Mouse (Mus musculus): ENCODE results near the gene Spo11. TPM values are rescaled to one million over a fixed set of nuclear protein-coding genes. Genes with fewer than 3 reads are reported as not detected.

Gene Spo11
- polyA plus RNA-seq, 1 experiment from 2014 or later: 0.09 TPM

DNA sequence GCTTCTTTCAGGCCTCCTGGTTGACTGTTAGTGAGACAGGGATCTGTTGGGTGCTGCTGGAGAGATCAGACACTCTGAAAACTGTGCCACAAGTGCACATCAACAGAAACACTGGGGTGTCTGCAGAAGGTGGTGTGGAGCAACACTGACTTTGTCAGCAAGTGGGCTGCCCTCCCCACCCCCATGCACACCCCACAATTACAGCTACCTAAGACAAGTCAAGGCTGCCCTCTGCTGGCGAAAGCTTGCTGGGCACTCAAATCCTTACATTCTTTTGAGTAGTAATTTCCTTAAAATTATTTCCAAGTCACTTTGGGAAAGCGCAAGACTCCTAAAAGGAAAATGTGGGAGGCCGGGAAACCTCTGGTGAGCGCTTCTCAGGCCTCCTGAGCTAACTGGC, 18.7 kb downstream of the Spo11 start:
- whole genome bisulfite sequencing: 23% methylated on average over 4 of the region's 4 CpGs
- no peaks in the 10 kb centered on the region for H3K9me3 ChIP-seq (ENCODE audit: control insufficient read depth, low read length)
- ATAC-seq (ENCODE audit: low read depth): no peak
- no peaks in the 10 kb centered on the region for H3K36me3 ChIP-seq (ENCODE audit: control insufficient read depth, insufficient read depth, low read length)
- H3K4me2 ChIP-seq (ENCODE audit: low read depth, low read length): no peak overlapping the region
- no peak overlapping the region for H3K9ac ChIP-seq (replicated peaks; ENCODE audit: low read depth, low read length)
- H3K4me1 ChIP-seq (ENCODE audit: control insufficient read depth, insufficient read depth, low read length): peaks cover 6% of the 10 kb centered on the region
- no peak overlapping the region for H3K27ac ChIP-seq (ENCODE audit: low read depth, low read length)
- H3K4me3 ChIP-seq (ENCODE audit: low read depth, low read length): no peak overlapping the region
- H3K27me3 ChIP-seq (ENCODE audit: control insufficient read depth, insufficient read depth, low read length): no peaks in the 10 kb centered on the region; the same call in 1 of the 2 replicates

GRCm38 (mm10) chr2:172997748-172998147, 20.2 kb downstream of the Spo11 start:
- no peaks in the 10 kb centered on the region for H3K9me3 ChIP-seq (ENCODE audit: control insufficient read depth, low read length)
- H3K4me2 ChIP-seq (ENCODE audit: low read depth, low read length): no peak overlapping the region
- no peak overlapping the region for H3K9ac ChIP-seq (replicated peaks; ENCODE audit: low read depth, low read length)
- H3K36me3 ChIP-seq (ENCODE audit: control insufficient read depth, insufficient read depth, low read length): 0 out of 2 replicates have a peak, but pooled peaks cover under 1% of the 10 kb centered on the region
- peaks cover 8% of the 10 kb centered on the region for H3K4me1 ChIP-seq (ENCODE audit: control insufficient read depth, insufficient read depth, low read length)
- H3K27me3 ChIP-seq (ENCODE audit: control insufficient read depth, insufficient read depth, low read length): no peaks in the 10 kb centered on the region; the same call in 1 of the 2 replicates
- ATAC-seq (ENCODE audit: low read depth): no peak
- H3K4me3 ChIP-seq (ENCODE audit: low read depth, low read length): no peak overlapping the region
- 73% methylated on average over 11 of the region's 11 CpGs for WGBS
- H3K27ac ChIP-seq (ENCODE audit: low read depth, low read length): no peak overlapping the region

DNA sequence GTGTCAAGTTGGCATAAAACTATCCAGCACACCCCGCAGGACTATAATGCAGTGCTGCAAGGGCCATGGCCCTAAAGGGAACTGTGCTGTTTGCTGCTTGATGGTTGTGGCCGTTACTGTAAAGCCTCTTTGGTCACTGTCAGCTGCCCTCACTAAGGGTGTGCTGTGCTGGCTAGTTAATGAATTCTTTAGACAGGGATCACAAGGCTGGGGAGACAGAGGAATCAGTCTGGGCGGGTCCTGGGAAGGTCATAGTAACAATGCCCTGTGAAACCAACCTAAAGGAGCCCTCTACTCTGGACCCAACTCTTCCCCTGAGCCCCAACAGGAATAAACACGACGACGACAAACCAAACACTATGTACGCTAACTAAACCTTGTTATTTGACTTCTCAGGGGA, 21.0 kb downstream of the Spo11 start:
- Histone ChIP-seq H3K9me3 (ENCODE audit: control insufficient read depth, low read length) (no peaks in the 10 kb centered on the region), H3K36me3 (ENCODE audit: control insufficient read depth, insufficient read depth, low read length) (peaks cover 5% of the 10 kb centered on the region), H3K27me3 (ENCODE audit: control insufficient read depth, insufficient read depth, low read length) (no peaks in the 10 kb centered on the region; the same call in 1 of the 2 replicates), H3K4me3 (ENCODE audit: low read depth, low read length) (no peak overlapping the region), H3K4me1 (ENCODE audit: control insufficient read depth, insufficient read depth, low read length) (peaks cover 8% of the 10 kb centered on the region), H3K27ac (ENCODE audit: low read depth, low read length) (no peak overlapping the region), H3K9ac (replicated peaks; ENCODE audit: low read depth, low read length) (no peak overlapping the region), H3K4me2 (ENCODE audit: low read depth, low read length) (no peak overlapping the region)
- no peak for ATAC-seq (ENCODE audit: low read depth)
- WGBS: 69% methylated on average over 7 of the region's 7 CpGs

- peak; percentile 97 for ATAC-seq (ENCODE audit: low read depth)
- Histone ChIP-seq H3K4me3 (ENCODE audit: low read depth, low read length) (peak within 1 kb of the TSS; percentile 88), H3K36me3 (ENCODE audit: control insufficient read depth, insufficient read depth, low read length) (peaks cover 17% of the 10 kb centered on the region), H3K9me3 (ENCODE audit: control insufficient read depth, low read length) (no peaks in the 10 kb centered on the region), H3K4me1 (ENCODE audit: control insufficient read depth, insufficient read depth, low read length) (peaks cover 8% of the 10 kb centered on the region), H3K27me3 (ENCODE audit: control insufficient read depth, insufficient read depth, low read length) (no peaks in the 10 kb centered on the region; the same call in 1 of the 2 replicates), H3K27ac (ENCODE audit: low read depth, low read length) (peak within 1 kb of the TSS; percentile 81), H3K4me2 (ENCODE audit: low read depth, low read length) (peak within 1 kb of the TSS; percentile 93), H3K9ac (replicated peaks; ENCODE audit: low read depth, low read length) (peak within 1 kb of the TSS; percentile 94)
- under 1% methylated on average over 45 of the region's 45 CpGs for WGBS
These were observed 22.3 kb downstream of the Spo11 start, which contains the start of gene Rae1 for GRCm38 (mm10) chr2:172999630-173000284. Gene Rae1, plus strand, starts transcription at chr2:173000117.

- Histone ChIP-seq H3K27me3 (ENCODE audit: control insufficient read depth, insufficient read depth, low read length) (no peaks in the 10 kb centered on the region; the same call in 1 of the 2 replicates), H3K27ac (ENCODE audit: low read depth, low read length) (peak overlapping the region; percentile 81), H3K4me1 (ENCODE audit: control insufficient read depth, insufficient read depth, low read length) (peaks cover 8% of the 10 kb centered on the region), H3K36me3 (ENCODE audit: control insufficient read depth, insufficient read depth, low read length) (peaks cover 23% of the 10 kb centered on the region), H3K4me2 (ENCODE audit: low read depth, low read length) (peak overlapping the region; percentile 93), H3K4me3 (ENCODE audit: low read depth, low read length) (peak overlapping the region; percentile 88), H3K9me3 (ENCODE audit: control insufficient read depth, low read length) (no peaks in the 10 kb centered on the region), H3K9ac (replicated peaks; ENCODE audit: low read depth, low read length) (peak overlapping the region; percentile 94)
- WGBS: 0% methylated on average over 42 of the region's 42 CpGs
- peak; percentile 87 for ATAC-seq (ENCODE audit: low read depth)
These were observed 22.8 kb downstream of the Spo11 start for GRCm38 (mm10) chr2:173000285-173000652.

DNA sequence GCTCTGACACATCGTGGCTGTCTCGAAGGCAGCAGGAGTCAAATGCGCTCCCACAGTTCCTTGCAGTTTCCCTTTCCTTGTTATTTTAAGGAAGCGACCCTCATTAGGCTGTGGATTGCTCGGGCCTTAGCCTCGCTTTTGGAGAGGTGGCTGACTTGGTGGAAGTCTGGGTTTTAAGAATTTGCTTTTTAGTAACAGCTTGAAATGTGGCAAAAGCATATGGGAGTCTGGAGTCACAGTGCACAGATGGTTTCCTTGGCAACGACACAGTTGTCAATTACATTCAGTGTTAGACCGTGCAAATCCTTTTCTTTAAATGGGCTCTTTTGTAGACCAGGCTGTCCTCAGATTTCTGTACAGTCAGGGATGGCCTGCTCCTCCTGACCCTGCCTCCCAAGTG, 23.4 kb downstream of the Spo11 start:
- Histone ChIP-seq H3K9ac (replicated peaks; ENCODE audit: low read depth, low read length) (peak overlapping the region; percentile 94), H3K4me1 (ENCODE audit: control insufficient read depth, insufficient read depth, low read length) (peaks cover 8% of the 10 kb centered on the region), H3K4me3 (ENCODE audit: low read depth, low read length) (peak overlapping the region; percentile 88), H3K27ac (ENCODE audit: low read depth, low read length) (no peak overlapping the region), H3K36me3 (ENCODE audit: control insufficient read depth, insufficient read depth, low read length) (peaks cover 25% of the 10 kb centered on the region), H3K9me3 (ENCODE audit: control insufficient read depth, low read length) (no peaks in the 10 kb centered on the region), H3K4me2 (ENCODE audit: low read depth, low read length) (peak overlapping the region; percentile 93), H3K27me3 (ENCODE audit: control insufficient read depth, insufficient read depth, low read length) (no peaks in the 10 kb centered on the region; the same call in 1 of the 2 replicates)
- no peak for ATAC-seq (ENCODE audit: low read depth)
- WGBS: 19% methylated on average over 8 of the region's 8 CpGs

DNA sequence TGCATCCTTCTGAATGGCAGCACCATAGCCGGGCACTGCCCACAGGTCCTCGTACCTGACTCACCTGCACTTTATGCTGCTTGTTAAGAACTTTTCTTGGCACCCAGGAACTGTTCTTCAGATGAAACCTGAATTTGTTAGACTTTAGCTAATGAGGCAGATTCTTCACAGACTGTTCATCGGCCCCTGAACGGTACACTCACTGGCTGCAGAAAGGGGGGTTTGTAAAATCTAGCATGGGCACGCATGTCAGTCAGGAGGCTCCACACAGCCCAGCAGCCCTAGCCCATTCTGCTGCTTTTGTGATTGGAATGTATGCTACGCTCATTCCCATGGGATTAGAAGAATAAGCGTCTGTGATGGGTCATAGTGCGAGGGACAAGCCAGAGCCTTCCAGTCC, 26.2 kb downstream of the Spo11 start:
- Histone ChIP-seq H3K27me3 (ENCODE audit: control insufficient read depth, insufficient read depth, low read length) (no peaks in the 10 kb centered on the region; the same call in 1 of the 2 replicates), H3K4me3 (ENCODE audit: low read depth, low read length) (no peak overlapping the region), H3K36me3 (ENCODE audit: control insufficient read depth, insufficient read depth, low read length) (peaks cover 43% of the 10 kb centered on the region), H3K4me2 (ENCODE audit: low read depth, low read length) (no peak overlapping the region), H3K9ac (replicated peaks; ENCODE audit: low read depth, low read length) (no peak overlapping the region), H3K27ac (ENCODE audit: low read depth, low read length) (no peak overlapping the region), H3K9me3 (ENCODE audit: control insufficient read depth, low read length) (no peaks in the 10 kb centered on the region), H3K4me1 (ENCODE audit: control insufficient read depth, insufficient read depth, low read length) (peaks cover 8% of the 10 kb centered on the region)
- 91% methylated on average over 8 of the region's 8 CpGs for WGBS
- ATAC-seq (ENCODE audit: low read depth): no peak

- Histone ChIP-seq H3K4me2 (ENCODE audit: low read depth, low read length) (no peak overlapping the region), H3K4me3 (ENCODE audit: low read depth, low read length) (no peak overlapping the region)
- 82% methylated on average over 3 of the region's 3 CpGs for WGBS
These were observed 32.8 kb downstream of the Spo11 start for GRCm38 (mm10) chr2:173010220-173010717.

GRCm38 (mm10) chr2:173011440-173011839, 33.9 kb downstream of the Spo11 start:
- H3K27ac ChIP-seq (ENCODE audit: low read depth, low read length): no peak overlapping the region
- H3K9me3 ChIP-seq (ENCODE audit: control insufficient read depth, low read length): no peaks in the 10 kb centered on the region
- no peaks in the 10 kb centered on the region for H3K4me1 ChIP-seq (ENCODE audit: control insufficient read depth, insufficient read depth, low read length)
- WGBS: 95% methylated on average over 8 of the region's 8 CpGs
- no peak for ATAC-seq (ENCODE audit: low read depth)
- H3K36me3 ChIP-seq (ENCODE audit: control insufficient read depth, insufficient read depth, low read length): peaks cover 80% of the 10 kb centered on the region
- H3K27me3 ChIP-seq (ENCODE audit: control insufficient read depth, insufficient read depth, low read length): no peaks in the 10 kb centered on the region
- H3K4me2 ChIP-seq (ENCODE audit: low read depth, low read length): no peak overlapping the region
- H3K9ac ChIP-seq (replicated peaks; ENCODE audit: low read depth, low read length): no peak overlapping the region
- H3K4me3 ChIP-seq (ENCODE audit: low read depth, low read length): no peak overlapping the region

More at GRCm38 (mm10) chr2:173010220-173010717, 32.8 kb downstream of the Spo11 start:
- no peak overlapping the region for H3K9ac ChIP-seq (replicated peaks; ENCODE audit: low read depth, low read length)
- no peak for ATAC-seq (ENCODE audit: low read depth)
- H3K4me1 ChIP-seq (ENCODE audit: control insufficient read depth, insufficient read depth, low read length): no peaks in the 10 kb centered on the region
- H3K9me3 ChIP-seq (ENCODE audit: control insufficient read depth, low read length): no peaks in the 10 kb centered on the region
- peaks cover 77% of the 10 kb centered on the region for H3K36me3 ChIP-seq (ENCODE audit: control insufficient read depth, insufficient read depth, low read length)
- no peaks in the 10 kb centered on the region for H3K27me3 ChIP-seq (ENCODE audit: control insufficient read depth, insufficient read depth, low read length)
- H3K27ac ChIP-seq (ENCODE audit: low read depth, low read length): no peak overlapping the region
